Comparison of ENCODE assay signal across 8 mouse cellular contexts in genomic region chr16:72663351-72664232, GRCm38 (mm10).
A peak's percentile ranks its signal among the peaks of the same experiment; 100 is the strongest.
DNase-seq lines count a peak whose midpoint lies in the region; ATAC-seq and TF ChIP-seq lines count a peak whose summit lies in the region.

No protein-coding gene starts in this region.

- H3K9me3 ChIP-seq in heart, embryonic 13.5 days: no peaks in the 10 kb centered on the region
- no peaks in the 10 kb centered on the region for H3K9me3 ChIP-seq in kidney, postnatal 0 days (replicated peaks; ENCODE audit: low read length)
- no peaks in the 10 kb centered on the region for H3K9me3 ChIP-seq in limb, embryonic 15.5 days
- H3K9me3 ChIP-seq in midbrain, postnatal 0 days (ENCODE audit: low read length): no peaks in the 10 kb centered on the region

- no peaks in the 10 kb centered on the region for H3K36me3 ChIP-seq in heart, embryonic 13.5 days
- no peaks in the 10 kb centered on the region for H3K36me3 ChIP-seq in kidney, postnatal 0 days (ENCODE audit: insufficient read depth, low read length)
- H3K36me3 ChIP-seq in limb, embryonic 15.5 days: no peaks in the 10 kb centered on the region
- H3K36me3 ChIP-seq in midbrain, postnatal 0 days (ENCODE audit: insufficient read depth, low read length): no peaks in the 10 kb centered on the region

- peak; percentile 21; the same call in 1 of the 2 replicates for TF ChIP-seq CTCF in brain, embryonic 14.5 days (IDR thresholded peaks at IDR 0.05; ENCODE audit: borderline replicate concordance, extremely low read depth, insufficient read depth, insufficient read length)
- TF ChIP-seq CTCF in kidney, postnatal 0 days (IDR thresholded peaks at IDR 0.05; ENCODE audit: low read depth): peak; percentile 44
- peak; percentile 60 for TF ChIP-seq CTCF in midbrain, postnatal 0 days (IDR thresholded peaks at IDR 0.05)

- H3K9ac ChIP-seq in heart, embryonic 13.5 days: peak overlapping the region; percentile 79
- H3K9ac ChIP-seq in kidney, postnatal 0 days (ENCODE audit: low read depth, low read length): peak overlapping the region; percentile 74
- peak overlapping the region; percentile 69 for H3K9ac ChIP-seq in limb, embryonic 15.5 days
- peak overlapping the region; percentile 42 for H3K9ac ChIP-seq in midbrain, postnatal 0 days (replicated peaks; ENCODE audit: low read length, poor library complexity, severe bottlenecking)

- DNase-seq in brain, embryonic 14.5 days (ENCODE audit: low read depth): peak; percentile 74
- peak; percentile 23 for DNase-seq in fibroblast of lung, adult 2 months (ENCODE audit: low read depth)
- DNase-seq in kidney, postnatal 0 days (ENCODE audit: low spot score): peak; percentile 71
- peak; percentile 52 for DNase-seq in midbrain, postnatal 0 days (ENCODE audit: low spot score)
- DNase-seq in telencephalon, adult 2 months (ENCODE audit: low read depth, low spot score): peak; percentile 34
- DNase-seq in T-cell, adult 2 months (ENCODE audit: low spot score): no peak

- peak overlapping the region; percentile 94 for H3K27ac ChIP-seq in heart, embryonic 13.5 days (replicated peaks)
- H3K27ac ChIP-seq in kidney, postnatal 0 days: peak overlapping the region; percentile 98
- H3K27ac ChIP-seq in limb, embryonic 15.5 days: peak overlapping the region; percentile 99
- peak overlapping the region; percentile 59 for H3K27ac ChIP-seq in midbrain, postnatal 0 days (ENCODE audit: low read depth, low read length)

- H3K4me3 ChIP-seq in heart, embryonic 13.5 days: peak overlapping the region; percentile 87
- peak overlapping the region; percentile 79 for H3K4me3 ChIP-seq in kidney, postnatal 0 days (replicated peaks; ENCODE audit: low read depth, low read length)
- H3K4me3 ChIP-seq in limb, embryonic 15.5 days: peak overlapping the region; percentile 70
- H3K4me3 ChIP-seq in midbrain, postnatal 0 days (ENCODE audit: low read depth, low read length): peak overlapping the region; percentile 63

- TF ChIP-seq POLR2A in brain, embryonic 14.5 days (IDR thresholded peaks at IDR 0.05; ENCODE audit: borderline replicate concordance, extremely low read depth, insufficient read depth, insufficient read length, poor library complexity, severe bottlenecking): no peak

- H3K4me1 ChIP-seq in heart, embryonic 13.5 days: peaks cover 22% of the 10 kb centered on the region
- H3K4me1 ChIP-seq in kidney, postnatal 0 days (replicated peaks; ENCODE audit: insufficient read depth, low read length): peaks cover 2% of the 10 kb centered on the region; the same call in 1 of the 2 replicates
- H3K4me1 ChIP-seq in limb, embryonic 15.5 days: peaks cover 9% of the 10 kb centered on the region; the same call in 1 of the 2 replicates
- 0 out of 2 replicates have a peak, but pooled peaks cover 3% of the 10 kb centered on the region for H3K4me1 ChIP-seq in midbrain, postnatal 0 days (ENCODE audit: insufficient read depth, low read length)

- no peaks in the 10 kb centered on the region for H3K27me3 ChIP-seq in heart, embryonic 13.5 days (replicated peaks)
- no peaks in the 10 kb centered on the region for H3K27me3 ChIP-seq in kidney, postnatal 0 days (ENCODE audit: insufficient read depth, low read length)
- no peaks in the 10 kb centered on the region for H3K27me3 ChIP-seq in limb, embryonic 15.5 days
- H3K27me3 ChIP-seq in midbrain, postnatal 0 days (ENCODE audit: insufficient read depth, low read length): no peaks in the 10 kb centered on the region

- peak; percentile 60; the same call in 1 of the 2 replicates for ATAC-seq in heart, embryonic 13.5 days (ENCODE audit: extremely low read depth, insufficient number of reproducible peaks, low FRiP score, low TSS enrichment)
- peak; percentile 81 for ATAC-seq in kidney, postnatal 0 days (replicated peaks; ENCODE audit: low FRiP score, low read depth)
- ATAC-seq in limb, embryonic 15.5 days (ENCODE audit: insufficient number of reproducible peaks, low FRiP score, low TSS enrichment, low read depth): peak; percentile 81
- peak; percentile 66 for ATAC-seq in midbrain, postnatal 0 days (ENCODE audit: low FRiP score)

- under 1% methylated on average over 55 of the region's 55 CpGs for WGBS in heart, embryonic 13.5 days
- under 1% methylated on average over 55 of the region's 55 CpGs for WGBS in kidney, postnatal 0 days
- under 1% methylated on average over 53 of the region's 55 CpGs for WGBS in limb, embryonic 15.5 days
- WGBS in midbrain, postnatal 0 days: under 1% methylated on average over 54 of the region's 55 CpGs

- H3K4me2 ChIP-seq in heart, embryonic 13.5 days: peak overlapping the region; percentile 75
- H3K4me2 ChIP-seq in kidney, postnatal 0 days (ENCODE audit: low read length): peak overlapping the region; percentile 86
- H3K4me2 ChIP-seq in limb, embryonic 15.5 days: peak overlapping the region; percentile 73
- H3K4me2 ChIP-seq in midbrain, postnatal 0 days (ENCODE audit: low read depth, low read length, poor library complexity, severe bottlenecking): peak overlapping the region; percentile 79
